8 mouse cellular contexts compared by ENCODE assay signal in genomic region chr15:98610131-98610633, GRCm38 (mm10). TPM values are rescaled to one million over a fixed set of nuclear protein-coding genes. Genes with fewer than 3 reads are reported as not detected.
DNase-seq lines count a peak whose midpoint lies in the region; ATAC-seq lines count a peak whose summit lies in the region.

No protein-coding gene starts in this region.

- H3K36me3 ChIP-seq in megakaryocyte, embryonic 14.5 days (replicated peaks; ENCODE audit: low read length) = no peaks in the 10 kb centered on the region
- H3K36me3 ChIP-seq in forebrain, embryonic 14.5 days (ENCODE audit: control insufficient read depth, insufficient read depth, low read length) = 0 out of 2 replicates have a peak, but pooled peaks cover 3% of the 10 kb centered on the region
- H3K36me3 ChIP-seq in liver, embryonic 13.5 days = no peaks in the 10 kb centered on the region

- peak; percentile 40 for DNase-seq in forebrain, embryonic 14.5 days (ENCODE audit: low spot score)
- no peak for DNase-seq in liver, embryonic 13.5 days
- DNase-seq in thymus, postnatal 14 days = peak; percentile 63
- DNase-seq in adrenal gland, adult 8-10 months = no peak
- no peak for DNase-seq in right cerebral cortex, adult 2 months (ENCODE audit: low spot score in 2 of 2)
- no peak for DNase-seq in right cerebral cortex, postnatal 25 days

- no peaks in the 10 kb centered on the region for H3K9me3 ChIP-seq in megakaryocyte, embryonic 14.5 days
- no peaks in the 10 kb centered on the region for H3K9me3 ChIP-seq in forebrain, embryonic 14.5 days (replicated peaks; ENCODE audit: control insufficient read depth, low read length)
- no peaks in the 10 kb centered on the region for H3K9me3 ChIP-seq in liver, embryonic 13.5 days (replicated peaks)

- peaks cover 53% of the 10 kb centered on the region for H3K27me3 ChIP-seq in megakaryocyte, embryonic 14.5 days (replicated peaks)
- no peaks in the 10 kb centered on the region for H3K27me3 ChIP-seq in forebrain, embryonic 14.5 days (replicated peaks; ENCODE audit: control insufficient read depth, insufficient read depth, low read length)
- no peaks in the 10 kb centered on the region for H3K27me3 ChIP-seq in liver, embryonic 13.5 days

- 5% methylated on average over 12 of the region's 12 CpGs for WGBS in forebrain, embryonic 14.5 days
- WGBS in liver, embryonic 13.5 days (ENCODE audit: insufficient replicate concordance) = 10% methylated on average over 12 of the region's 12 CpGs

- H3K4me3 ChIP-seq in megakaryocyte, embryonic 14.5 days (replicated peaks) = peak overlapping the region; percentile 96
- peak overlapping the region; percentile 75 for H3K4me3 ChIP-seq in forebrain, embryonic 14.5 days (ENCODE audit: low read depth, low read length)
- peak overlapping the region; percentile 87 for H3K4me3 ChIP-seq in liver, embryonic 13.5 days (replicated peaks)

- peak overlapping the region; percentile 91 for H3K4me2 ChIP-seq in forebrain, embryonic 14.5 days (ENCODE audit: low read length)
- H3K4me2 ChIP-seq in liver, embryonic 13.5 days = peak overlapping the region; percentile 99

- H3K27ac ChIP-seq in forebrain, embryonic 14.5 days (ENCODE audit: low read depth, low read length) = peak overlapping the region; percentile 83
- peak overlapping the region; percentile 99 for H3K27ac ChIP-seq in liver, embryonic 13.5 days

- peak overlapping the region; percentile 86 for H3K9ac ChIP-seq in forebrain, embryonic 14.5 days (ENCODE audit: low read length)
- peak overlapping the region; percentile 92 for H3K9ac ChIP-seq in liver, embryonic 13.5 days

- ATAC-seq in megakaryocyte, adult 5-6 weeks (ENCODE audit: poor library complexity, severe bottlenecking) = no peak
- no peak for ATAC-seq in forebrain, embryonic 14.5 days
- no peak for ATAC-seq in liver, embryonic 13.5 days (ENCODE audit: low read depth)

- peaks cover 54% of the 10 kb centered on the region for H3K4me1 ChIP-seq in megakaryocyte, embryonic 14.5 days
- peaks cover 14% of the 10 kb centered on the region for H3K4me1 ChIP-seq in forebrain, embryonic 14.5 days (ENCODE audit: control insufficient read depth, insufficient read depth, low read length)
- H3K4me1 ChIP-seq in liver, embryonic 13.5 days (replicated peaks) = peaks cover 52% of the 10 kb centered on the region

RNA-seq across cellular contexts. Expression of gene Adcy6, which starts 0.3 kb away (rescaled TPM):
- 2.1 and 9.3 TPM in 2 replicates for polyA plus RNA-seq in megakaryocyte, embryonic 14.5 days (2012; ENCODE audit: insufficient read depth, low replicate concordance)
- total RNA-seq in megakaryocyte, adult 5-6 weeks (2015) = 0.31 and 0.71 TPM in 2 replicates
- 0.99 and 1.1 TPM in 2 replicates for total RNA-seq in megakaryocyte, adult 5-6 weeks (2017)
- 6.4 and 10.4 TPM in 2 replicates for polyA plus RNA-seq in forebrain, embryonic 14.5 days (2014; fragmentation: Nextera tagmentation; extraction: Ambion mirVana)
- 5.2 and 6.2 TPM in 2 replicates for polyA plus RNA-seq in liver, embryonic 13.5 days (2015; fragmentation: Nextera tagmentation; extraction: Ambion mirVana)
- 10 to 100 TPM; 35.2 to 66.9 (median 56.7) TPM for total RNA-seq in adrenal gland, adult 8-10 months (2022)

RNA-seq across cellular contexts. Expression of gene Cacnb3, which starts 20.5 kb away (rescaled TPM):
- 0.46 TPM in 1 of 2 replicates, not detected in the other for polyA plus RNA-seq in megakaryocyte, embryonic 14.5 days (2012; ENCODE audit: insufficient read depth, low replicate concordance)
- 0.04 TPM in 1 of 2 replicates, not detected in the other for total RNA-seq in megakaryocyte, adult 5-6 weeks (2015)
- total RNA-seq in megakaryocyte, adult 5-6 weeks (2017) = 0.11 TPM in 1 of 2 replicates, not detected in the other
- polyA plus RNA-seq in forebrain, embryonic 14.5 days (2014; fragmentation: Nextera tagmentation; extraction: Ambion mirVana) = 75.9 and 95.4 TPM in 2 replicates
- 1.4 and 1.5 TPM in 2 replicates for polyA plus RNA-seq in liver, embryonic 13.5 days (2015; fragmentation: Nextera tagmentation; extraction: Ambion mirVana)
- total RNA-seq in adrenal gland, adult 8-10 months (2022) = 10 to 100 TPM; 13.4 to 19.6 (median 15.7) TPM

RNA-seq across cellular contexts. Expression of gene 4930415O20Rik, which starts 39.4 kb away (rescaled TPM):
- not detected in 2 replicates for polyA plus RNA-seq in megakaryocyte, embryonic 14.5 days (2012; ENCODE audit: insufficient read depth, low replicate concordance)
- 0.46 TPM in 1 of 2 replicates, not detected in the other for total RNA-seq in megakaryocyte, adult 5-6 weeks (2015)
- not detected in 2 replicates for total RNA-seq in megakaryocyte, adult 5-6 weeks (2017)
- not detected in 2 replicates for polyA plus RNA-seq in forebrain, embryonic 14.5 days (2014; fragmentation: Nextera tagmentation; extraction: Ambion mirVana)
- not detected in 2 replicates for polyA plus RNA-seq in liver, embryonic 13.5 days (2015; fragmentation: Nextera tagmentation; extraction: Ambion mirVana)
- not detected for total RNA-seq in adrenal gland, adult 8-10 months (2022)

RNA-seq across cellular contexts. Expression of gene Ccnt1, which starts 39.5 kb away (rescaled TPM):
- 1.4 and 5.1 TPM in 2 replicates for polyA plus RNA-seq in megakaryocyte, embryonic 14.5 days (2012; ENCODE audit: insufficient read depth, low replicate concordance)
- total RNA-seq in megakaryocyte, adult 5-6 weeks (2015) = 33.0 and 38.7 TPM in 2 replicates
- 41.3 and 43.5 TPM in 2 replicates for total RNA-seq in megakaryocyte, adult 5-6 weeks (2017)
- 51.3 and 61.7 TPM in 2 replicates for polyA plus RNA-seq in forebrain, embryonic 14.5 days (2014; fragmentation: Nextera tagmentation; extraction: Ambion mirVana)
- 27.4 and 34.3 TPM in 2 replicates for polyA plus RNA-seq in liver, embryonic 13.5 days (2015; fragmentation: Nextera tagmentation; extraction: Ambion mirVana)
- 10 to 100 TPM; 45.2 to 56.6 (median 46.5) TPM for total RNA-seq in adrenal gland, adult 8-10 months (2022)

RNA-seq across cellular contexts. Expression of gene Ddx23, which starts 52.5 kb away (rescaled TPM):
- 49.7 and 71.3 TPM in 2 replicates for polyA plus RNA-seq in megakaryocyte, embryonic 14.5 days (2012; ENCODE audit: insufficient read depth, low replicate concordance)
- 20.2 and 23.4 TPM in 2 replicates for total RNA-seq in megakaryocyte, adult 5-6 weeks (2015)
- total RNA-seq in megakaryocyte, adult 5-6 weeks (2017) = 84.3 and 106 TPM in 2 replicates
- 18.2 and 24.3 TPM in 2 replicates for polyA plus RNA-seq in forebrain, embryonic 14.5 days (2014; fragmentation: Nextera tagmentation; extraction: Ambion mirVana)
- 14.7 and 15.5 TPM in 2 replicates for polyA plus RNA-seq in liver, embryonic 13.5 days (2015; fragmentation: Nextera tagmentation; extraction: Ambion mirVana)
- 100 to 1,000 TPM in 1 of 4 experiments, 10 to 100 TPM in 3; 68.9 to 100 (median 85.6) TPM for total RNA-seq in adrenal gland, adult 8-10 months (2022)

Comparison
In these comparisons a context has a peak if more than half of its experiments do, and no peak if none do; other contexts are left out.
1. DNase-seq: peak in forebrain, embryonic 14.5 days (single experiment) and thymus, postnatal 14 days (single experiment); none in liver, embryonic 13.5 days (single experiment), adrenal gland, adult 8-10 months (single experiment), right cerebral cortex, adult 2 months (0 of 2) and right cerebral cortex, postnatal 25 days (single experiment).
2. RNA of gene Cacnb3, which starts 20.5 kb away (polyA plus RNA-seq): 75.9 to 95.4 TPM in forebrain, embryonic 14.5 days; 1.4 to 1.5 TPM in liver, embryonic 13.5 days and 0.46 TPM in megakaryocyte, embryonic 14.5 days; every median in the first group is over 10 times any median in the second.
3. Peak in every context shown above with its lines, with median percentiles within 50 percentile points of each other: H3K4me3 ChIP-seq.